Mouse (Mus musculus): Measurements from ENCODE around the gene Dhx58. TPM values are rescaled to one million over a fixed set of nuclear protein-coding genes. Genes with fewer than 3 reads are reported as not detected.

Dhx58 gene
- polyA plus RNA-seq, 1 experiment, result 0.40 TPM

DNA sequence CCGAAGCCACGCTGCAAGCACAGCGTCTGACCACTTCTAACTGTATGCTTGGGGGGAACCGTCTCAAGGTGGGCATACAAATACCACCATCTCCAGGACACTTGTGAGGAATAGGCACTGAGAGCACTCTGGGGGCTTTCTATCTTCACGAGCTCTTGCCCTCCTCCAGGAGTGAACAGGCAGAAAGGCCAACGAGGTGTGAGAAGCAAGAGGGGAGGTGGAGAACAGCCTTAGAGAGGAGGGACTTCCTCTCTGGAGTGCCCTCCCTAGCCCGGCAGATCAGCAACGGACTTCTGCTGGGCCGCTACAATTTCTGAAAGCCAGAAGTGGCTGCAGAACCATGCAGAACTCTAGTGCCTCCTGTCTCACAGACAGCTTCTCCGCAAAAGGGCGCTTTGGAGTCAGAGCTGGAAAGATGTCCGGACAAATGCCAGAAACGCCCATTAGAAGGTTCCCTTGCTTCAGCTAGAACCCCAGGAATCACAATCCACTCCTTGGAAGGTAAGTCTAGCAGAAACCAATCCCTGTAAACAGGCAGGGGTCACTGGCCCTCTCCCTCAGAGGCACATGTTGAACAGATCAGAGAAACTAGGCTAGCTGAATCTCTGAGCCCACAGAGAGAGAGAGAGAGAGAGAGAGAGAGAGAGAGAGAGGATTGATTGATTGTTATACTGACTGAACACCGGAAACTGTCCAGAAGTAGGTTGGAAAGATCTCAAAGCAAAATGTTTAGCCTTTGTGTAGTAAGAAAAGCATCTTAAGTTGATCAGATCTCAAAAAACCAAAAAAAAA, 32.1 kb upstream of the Dhx58 start:
- Histone ChIP-seq H3K79me2 (ENCODE audit: control insufficient read depth, insufficient read depth) (peaks cover 68% of the 10 kb centered on the region), H3K36me3 (ENCODE audit: control insufficient read depth, insufficient read depth) (peaks cover 12% of the 10 kb centered on the region), H3ac (ENCODE audit: control insufficient read depth, insufficient read length) (no peak overlapping the region), H3K4me2 (ENCODE audit: low read depth) (peak overlapping the region; percentile 96), H3K27me3 (ENCODE audit: control insufficient read depth, insufficient read depth, insufficient read length) (no peaks in the 10 kb centered on the region), H3K4me3 (peak overlapping the region; percentile 99)
- TF ChIP-seq CEBPB (IDR thresholded peaks at IDR 0.05; ENCODE audit: insufficient read depth, poor library complexity, severe bottlenecking) (no peak), TCF3 (IDR thresholded peaks at IDR 0.05; ENCODE audit: insufficient read length, low read depth) (no peak), MYOD1 (IDR thresholded peaks at IDR 0.05; ENCODE audit: control insufficient read depth in 1 of 3, insufficient read length in 2 of 3, low read depth in 2 of 3) (no peak), REST (IDR thresholded peaks at IDR 0.05; ENCODE audit: insufficient read depth, insufficient read length) (no peak), TCF12 (IDR thresholded peaks at IDR 0.05; ENCODE audit: insufficient read depth, poor library complexity, severe bottlenecking) (no peak), POLR2AphosphoS2 (IDR thresholded peaks at IDR 0.05; ENCODE audit: insufficient read length, low read depth) (no peak), USF1 (IDR thresholded peaks at IDR 0.05; ENCODE audit: low read depth) (no peak), POLR2A (IDR thresholded peaks at IDR 0.05; ENCODE audit: insufficient read length, low read depth) (no peak), MYOG (IDR thresholded peaks at IDR 0.05; ENCODE audit: control insufficient read depth in 1 of 3, insufficient read depth in 1 of 3, insufficient read length in 2 of 3, low read depth in 2 of 3) (no peak), SRF (IDR thresholded peaks at IDR 0.05; ENCODE audit: control insufficient read depth, insufficient read length, low read depth) (no peak), E2F4 (IDR thresholded peaks at IDR 0.05; ENCODE audit: insufficient read depth) (no peak), MAX (IDR thresholded peaks at IDR 0.05; ENCODE audit: low read depth) (no peak)

DNA sequence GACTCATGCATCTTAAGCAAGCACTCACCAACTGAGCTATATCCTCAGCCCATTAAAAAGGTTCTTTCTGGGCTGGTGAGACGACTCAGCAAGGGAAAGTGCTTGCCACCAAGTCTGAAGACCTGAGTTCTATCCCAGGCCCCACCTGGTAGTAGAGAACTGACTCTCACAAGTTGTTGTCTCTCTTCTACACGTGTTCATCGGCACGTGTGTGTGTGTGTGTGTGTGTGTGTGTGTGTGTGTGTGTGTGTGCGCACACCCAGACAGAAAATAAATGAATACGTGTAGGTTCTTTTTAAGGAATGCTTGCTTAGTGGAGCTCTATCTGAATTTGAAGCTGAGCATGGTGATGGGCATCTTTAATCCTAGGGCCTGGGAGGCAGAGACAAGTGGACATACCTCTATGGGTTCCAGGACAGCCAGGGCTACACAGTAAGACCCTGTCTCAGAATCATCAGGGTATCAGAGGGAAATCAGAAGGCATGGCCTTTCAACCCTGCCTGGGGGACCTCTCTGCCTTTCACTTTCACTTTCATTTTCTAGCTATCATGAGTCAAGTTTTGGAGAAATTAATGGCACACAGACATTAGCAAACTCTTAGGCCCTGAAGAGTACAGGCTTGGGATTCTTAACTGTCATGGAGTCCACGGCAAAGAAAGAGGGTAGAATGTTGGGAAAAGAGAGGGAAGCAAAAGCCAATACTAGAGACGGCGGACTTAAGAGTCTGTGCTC, 31.2 kb upstream of the Dhx58 start:
- Histone ChIP-seq H3K36me3 (ENCODE audit: control insufficient read depth, insufficient read depth) (peaks cover 12% of the 10 kb centered on the region), H3K27me3 (ENCODE audit: control insufficient read depth, insufficient read depth, insufficient read length) (no peaks in the 10 kb centered on the region), H3K4me2 (ENCODE audit: low read depth) (peak overlapping the region; percentile 96), H3K79me2 (ENCODE audit: control insufficient read depth, insufficient read depth) (peaks cover 77% of the 10 kb centered on the region), H3K4me3 (no peak overlapping the region), H3ac (ENCODE audit: control insufficient read depth, insufficient read length) (no peak overlapping the region)
- no peak for TF ChIP-seq SRF (IDR thresholded peaks at IDR 0.05; ENCODE audit: control insufficient read depth, insufficient read length, low read depth)
- TF ChIP-seq MAX (IDR thresholded peaks at IDR 0.05; ENCODE audit: low read depth), result no peak
- TF ChIP-seq E2F4 (IDR thresholded peaks at IDR 0.05; ENCODE audit: insufficient read depth), result no peak
- TF ChIP-seq MYOG (IDR thresholded peaks at IDR 0.05; ENCODE audit: control insufficient read depth in 1 of 3, insufficient read depth in 1 of 3, insufficient read length in 2 of 3, low read depth in 2 of 3), result no peak
- TF ChIP-seq POLR2A (IDR thresholded peaks at IDR 0.05; ENCODE audit: insufficient read length, low read depth), result no peak
- no peak for TF ChIP-seq TCF3 (IDR thresholded peaks at IDR 0.05; ENCODE audit: insufficient read length, low read depth)
- TF ChIP-seq USF1 (IDR thresholded peaks at IDR 0.05; ENCODE audit: low read depth), result no peak

DNA sequence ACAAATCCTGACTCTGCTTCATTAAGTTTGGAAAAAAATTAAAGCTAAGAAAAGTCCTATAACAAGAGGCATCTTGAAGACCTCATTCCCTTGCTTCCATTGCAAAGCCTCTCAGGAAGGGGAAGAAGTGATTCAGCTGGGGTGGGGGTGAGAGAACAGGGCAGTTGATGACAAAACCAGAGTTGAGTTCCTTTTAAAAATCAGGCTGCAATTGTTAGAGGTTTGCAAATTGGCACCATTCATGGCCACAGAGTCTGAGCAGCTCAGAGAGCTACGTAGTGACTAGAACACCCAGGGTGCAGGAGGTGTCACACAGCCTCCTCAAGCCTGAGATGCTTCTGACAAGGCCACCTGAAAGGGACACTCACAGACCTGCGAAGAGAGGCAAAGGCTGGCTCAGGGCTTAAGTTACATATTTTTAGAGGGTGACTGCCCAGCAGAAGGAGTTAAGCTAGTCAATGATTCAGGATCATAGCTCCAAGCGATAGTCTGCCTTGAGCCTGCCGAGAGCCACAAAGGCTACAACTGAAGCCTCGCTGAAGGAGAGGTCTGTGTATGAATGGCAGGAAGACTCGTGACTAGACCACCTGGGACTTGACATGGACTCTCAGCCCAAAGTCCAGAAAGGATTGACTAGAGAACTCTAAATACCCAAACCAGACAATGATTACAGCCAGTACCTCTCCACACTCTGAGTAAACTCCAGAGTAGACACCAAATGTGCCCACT, 26.6 kb upstream of the Dhx58 start:
- peaks cover 88% of the 10 kb centered on the region for H3K79me2 ChIP-seq (ENCODE audit: control insufficient read depth, insufficient read depth)
- H3K36me3 ChIP-seq (ENCODE audit: control insufficient read depth, insufficient read depth), result peaks cover 14% of the 10 kb centered on the region
- H3K27me3 ChIP-seq (ENCODE audit: control insufficient read depth, insufficient read depth, insufficient read length), result no peaks in the 10 kb centered on the region
- no peak overlapping the region for H3K4me2 ChIP-seq (ENCODE audit: low read depth)
- TF ChIP-seq E2F4 (IDR thresholded peaks at IDR 0.05; ENCODE audit: insufficient read depth) (no peak), POLR2A (IDR thresholded peaks at IDR 0.05; ENCODE audit: insufficient read length, low read depth) (no peak), MYOG (IDR thresholded peaks at IDR 0.05; ENCODE audit: control insufficient read depth in 1 of 3, insufficient read depth in 1 of 3, insufficient read length in 2 of 3, low read depth in 2 of 3) (no peak), SRF (IDR thresholded peaks at IDR 0.05; ENCODE audit: control insufficient read depth, insufficient read length, low read depth) (no peak), MYOD1 (IDR thresholded peaks at IDR 0.05; ENCODE audit: control insufficient read depth in 1 of 3, insufficient read length in 2 of 3, low read depth in 2 of 3) (no peak), REST (IDR thresholded peaks at IDR 0.05; ENCODE audit: insufficient read depth, insufficient read length) (no peak), TCF12 (IDR thresholded peaks at IDR 0.05; ENCODE audit: insufficient read depth, poor library complexity, severe bottlenecking) (no peak), MAX (IDR thresholded peaks at IDR 0.05; ENCODE audit: low read depth) (no peak), CEBPB (IDR thresholded peaks at IDR 0.05; ENCODE audit: insufficient read depth, poor library complexity, severe bottlenecking) (no peak), POLR2AphosphoS2 (IDR thresholded peaks at IDR 0.05; ENCODE audit: insufficient read length, low read depth) (no peak)
- no peak overlapping the region for H3K4me3 ChIP-seq
- no peak overlapping the region for H3ac ChIP-seq (ENCODE audit: control insufficient read depth, insufficient read length)

DNA sequence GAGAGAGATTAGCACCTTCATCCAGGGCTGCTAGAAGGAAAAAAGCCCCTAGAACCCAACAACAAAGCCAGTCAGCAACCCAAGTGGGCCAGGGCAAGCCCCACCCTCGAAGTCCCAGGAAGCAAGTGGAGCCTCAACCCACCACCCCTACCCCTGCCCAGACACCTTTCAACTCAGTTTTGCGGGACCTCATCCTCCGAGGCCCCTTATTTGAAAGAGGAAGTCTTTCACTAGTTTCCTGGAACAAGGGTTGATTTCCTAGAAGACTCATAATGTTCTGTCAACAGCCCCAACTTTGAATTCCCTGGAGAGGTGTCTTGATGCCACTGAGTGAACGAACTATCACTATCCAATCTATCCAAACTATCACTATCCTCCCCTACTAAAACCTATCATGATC, 25.9 kb upstream of the Dhx58 start:
- H3K79me2 ChIP-seq (ENCODE audit: control insufficient read depth, insufficient read depth), result peaks cover 85% of the 10 kb centered on the region
- no peaks in the 10 kb centered on the region for H3K27me3 ChIP-seq (ENCODE audit: control insufficient read depth, insufficient read depth, insufficient read length)
- TF ChIP-seq E2F4 (IDR thresholded peaks at IDR 0.05; ENCODE audit: insufficient read depth), result no peak
- TF ChIP-seq REST (IDR thresholded peaks at IDR 0.05; ENCODE audit: insufficient read depth, insufficient read length), result no peak
- no peak for TF ChIP-seq MYOD1 (IDR thresholded peaks at IDR 0.05; ENCODE audit: control insufficient read depth in 1 of 3, insufficient read length in 2 of 3, low read depth in 2 of 3)
- no peak for TF ChIP-seq POLR2AphosphoS2 (IDR thresholded peaks at IDR 0.05; ENCODE audit: insufficient read length, low read depth)
- no peak for TF ChIP-seq MYOG (IDR thresholded peaks at IDR 0.05; ENCODE audit: control insufficient read depth in 1 of 3, insufficient read depth in 1 of 3, insufficient read length in 2 of 3, low read depth in 2 of 3)
- no peak for TF ChIP-seq POLR2A (IDR thresholded peaks at IDR 0.05; ENCODE audit: insufficient read length, low read depth)
- TF ChIP-seq TCF3 (IDR thresholded peaks at IDR 0.05; ENCODE audit: insufficient read length, low read depth), result no peak
- no peak for TF ChIP-seq SRF (IDR thresholded peaks at IDR 0.05; ENCODE audit: control insufficient read depth, insufficient read length, low read depth)
- no peak for TF ChIP-seq USF1 (IDR thresholded peaks at IDR 0.05; ENCODE audit: low read depth)
- no peak for TF ChIP-seq MAX (IDR thresholded peaks at IDR 0.05; ENCODE audit: low read depth)
- no peak for TF ChIP-seq TCF12 (IDR thresholded peaks at IDR 0.05; ENCODE audit: insufficient read depth, poor library complexity, severe bottlenecking)
- no peak for TF ChIP-seq CEBPB (IDR thresholded peaks at IDR 0.05; ENCODE audit: insufficient read depth, poor library complexity, severe bottlenecking)
- H3ac ChIP-seq (ENCODE audit: control insufficient read depth, insufficient read length), result no peak overlapping the region
- H3K4me2 ChIP-seq (ENCODE audit: low read depth), result no peak overlapping the region
- H3K36me3 ChIP-seq (ENCODE audit: control insufficient read depth, insufficient read depth), result peaks cover 14% of the 10 kb centered on the region
- H3K4me3 ChIP-seq, result no peak overlapping the region
